Comparison of ENCODE assay signal across 9 mouse cellular contexts in the genomic region with DNA sequence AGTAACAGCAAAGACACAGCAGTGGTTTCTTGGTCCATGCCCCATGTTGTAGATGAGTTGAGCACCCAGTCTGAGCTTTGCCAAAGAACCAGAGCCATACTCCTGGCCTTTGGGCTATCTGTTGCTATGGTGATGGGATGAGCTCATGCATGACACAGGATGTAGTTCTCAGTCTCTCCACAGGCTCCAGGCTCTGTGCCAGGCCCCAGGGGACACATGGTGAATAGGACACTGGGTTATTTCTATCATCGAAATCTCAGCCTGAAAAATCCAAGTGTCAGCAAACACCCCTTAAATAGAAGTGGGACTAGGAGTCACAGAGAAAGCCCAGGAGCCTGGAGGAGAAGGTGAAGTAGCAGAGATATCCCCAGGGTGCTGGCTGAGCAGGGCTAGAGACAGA. TPM values are rescaled to one million over a fixed set of nuclear protein-coding genes. Genes with fewer than 3 reads are reported as not detected.
A peak's percentile ranks its signal among the peaks of the same experiment; 100 is the strongest.
DNase-seq lines count a peak whose midpoint lies in the region; ATAC-seq lines count a peak whose summit lies in the region.
"Had no signal": no experiment of that assay in that cellular context is flagged by ENCODE, and none has a peak within 500 bp of the region (broad histone marks: within the 10 kb centered on the region; RNA-seq: fewer than 3 reads in every experiment).

No protein-coding gene starts in this region.

- H3K36me3 ChIP-seq in forebrain, embryonic 16.5 days (ENCODE audit: control insufficient read depth, insufficient read depth), result no peaks in the 10 kb centered on the region
- no peaks in the 10 kb centered on the region for H3K36me3 ChIP-seq in forebrain, embryonic 15.5 days
- no peaks in the 10 kb centered on the region for H3K36me3 ChIP-seq in heart, embryonic 12.5 days
- H3K36me3 ChIP-seq: embryonic facial prominence, embryonic 13.5 days had no signal

- no peak overlapping the region for H3K9ac ChIP-seq in forebrain, embryonic 16.5 days (replicated peaks; ENCODE audit: low read depth, low read length)
- H3K9ac ChIP-seq in forebrain, embryonic 15.5 days (replicated peaks), result no peak overlapping the region
- H3K9ac ChIP-seq in heart, embryonic 12.5 days, result no peak overlapping the region
- H3K9ac ChIP-seq: embryonic facial prominence, embryonic 13.5 days had no signal

- H3K9me3 ChIP-seq in forebrain, embryonic 16.5 days (ENCODE audit: control insufficient read depth, low read length), result no peaks in the 10 kb centered on the region
- no peaks in the 10 kb centered on the region for H3K9me3 ChIP-seq in forebrain, embryonic 15.5 days
- H3K9me3 ChIP-seq in heart, embryonic 12.5 days (replicated peaks), result no peaks in the 10 kb centered on the region
- H3K9me3 ChIP-seq: embryonic facial prominence, embryonic 13.5 days had no signal

- WGBS in forebrain, embryonic 16.5 days, result 18% methylated on average over 1 of the region's 1 CpGs
- WGBS in forebrain, embryonic 15.5 days, result 10% methylated on average over 1 of the region's 1 CpGs
- 26% methylated on average over 1 of the region's 1 CpGs for WGBS in heart, embryonic 12.5 days

- DNase-seq in 416B (ENCODE audit: low read depth), result peak; percentile 51
- DNase-seq in cerebellum, adult 18-20 months, result peak; percentile 66 to 71
- DNase-seq in lung, postnatal 25 days (ENCODE audit: low spot score), result peak; percentile 44
- no peak for DNase-seq in neural tube, embryonic 10.5 days (ENCODE audit: extremely low spot score, low spot score)
- DNase-seq in ovary, adult 18-20 months (ENCODE audit: low spot score), result no peak

- H3K4me2 ChIP-seq in forebrain, embryonic 16.5 days (ENCODE audit: low read length), result no peak overlapping the region
- H3K4me2 ChIP-seq in forebrain, embryonic 15.5 days (replicated peaks), result no peak overlapping the region
- no peak overlapping the region for H3K4me2 ChIP-seq in heart, embryonic 12.5 days
- H3K4me2 ChIP-seq: embryonic facial prominence, embryonic 13.5 days had no signal

- no peaks in the 10 kb centered on the region for H3K27me3 ChIP-seq in forebrain, embryonic 16.5 days (replicated peaks; ENCODE audit: control insufficient read depth, insufficient read depth, low read length)
- no peaks in the 10 kb centered on the region for H3K27me3 ChIP-seq in forebrain, embryonic 15.5 days
- H3K27me3 ChIP-seq in heart, embryonic 12.5 days (replicated peaks), result 0 out of 2 replicates have a peak, but pooled peaks cover 3% of the 10 kb centered on the region
- H3K27me3 ChIP-seq: embryonic facial prominence, embryonic 13.5 days had no signal

- no peak overlapping the region for H3K27ac ChIP-seq in forebrain, embryonic 16.5 days (ENCODE audit: low read length)
- no peak overlapping the region for H3K27ac ChIP-seq in forebrain, embryonic 15.5 days (replicated peaks)
- H3K27ac ChIP-seq in heart, embryonic 12.5 days (ENCODE audit: poor library complexity, severe bottlenecking), result no peak overlapping the region
- H3K27ac ChIP-seq: embryonic facial prominence, embryonic 13.5 days had no signal

- peak; percentile 20; the same call in 1 of the 2 replicates for ATAC-seq in forebrain, embryonic 16.5 days
- no peak for ATAC-seq in forebrain, embryonic 15.5 days (replicated peaks)
- 0 out of 2 replicates have a peak, but pooled peaks have one; percentile 51 for ATAC-seq in heart, embryonic 12.5 days (ENCODE audit: insufficient number of reproducible peaks, low FRiP score)

- 0 out of 2 replicates have a peak, but pooled peaks cover 2% of the 10 kb centered on the region for H3K4me1 ChIP-seq in forebrain, embryonic 16.5 days (replicated peaks; ENCODE audit: control insufficient read depth, insufficient read depth, low read length)
- peaks cover 3% of the 10 kb centered on the region; the same call in 1 of the 2 replicates for H3K4me1 ChIP-seq in forebrain, embryonic 15.5 days
- peaks cover 6% of the 10 kb centered on the region; the same call in 1 of the 2 replicates for H3K4me1 ChIP-seq in heart, embryonic 12.5 days (replicated peaks)
- H3K4me1 ChIP-seq: embryonic facial prominence, embryonic 13.5 days had no signal

- H3K4me3 ChIP-seq in forebrain, embryonic 16.5 days (replicated peaks; ENCODE audit: low read length), result no peak overlapping the region
- H3K4me3 ChIP-seq in forebrain, embryonic 15.5 days, result no peak overlapping the region
- H3K4me3 ChIP-seq in heart, embryonic 12.5 days, result no peak overlapping the region
- H3K4me3 ChIP-seq: embryonic facial prominence, embryonic 13.5 days had no signal

RNA-seq across cellular contexts. Expression of gene BC017158, which starts 50.6 kb away (rescaled TPM):
- 12.5 and 16.4 TPM in 2 replicates for polyA plus RNA-seq in forebrain, embryonic 16.5 days (2015; fragmentation: Nextera tagmentation; extraction: Ambion mirVana)
- 13.1 and 14.2 TPM in 2 replicates for polyA plus RNA-seq in forebrain, embryonic 15.5 days (2015; fragmentation: Nextera tagmentation; extraction: Ambion mirVana)
- polyA plus RNA-seq in heart, embryonic 12.5 days (2016; fragmentation: Nextera tagmentation; extraction: Ambion mirVana), result 20.0 and 22.5 TPM in 2 replicates

Comparison
In these comparisons a context has a peak if more than half of its experiments do, and no peak if none do; other contexts are left out.
1. DNase-seq: peak in 416B (single experiment), cerebellum, adult 18-20 months (2 of 2) and lung, postnatal 25 days (single experiment); none in neural tube, embryonic 10.5 days (single experiment) and ovary, adult 18-20 months (single experiment).